Mouse (Mus musculus): ENCODE results near the gene Tulp4. TPM values are rescaled to one million over a fixed set of nuclear protein-coding genes. Genes with fewer than 3 reads are reported as not detected.
"Not testable (repeated sequence)": the region's sequence is repeated elsewhere in the genome, so short reads cannot be mapped to it uniquely, and the experiment has no call there.

Tulp4 gene
- total and polyA plus RNA-seq, 2 experiments from 2014 or later, result 91.9 to 218 TPM

GRCm38 (mm10) chr17:6257070-6257456, 150.8 kb downstream of the Tulp4 start:
- H3K4me1 ChIP-seq (ENCODE audit: insufficient read depth, low read length); H3K9ac ChIP-seq (replicated peaks; ENCODE audit: low read length); H3K27me3 ChIP-seq (ENCODE audit: insufficient read depth, low read length); H3K9me3 ChIP-seq (ENCODE audit: low read length); DNase-seq (ENCODE audit: low spot score); H3K36me3 ChIP-seq (ENCODE audit: insufficient read depth, low read length): not testable (repeated sequence)
- Histone ChIP-seq H3K4me3 (ENCODE audit: low read length) (peak overlapping the region; percentile 29), H3K27ac (peak overlapping the region; percentile 41; the same call in 1 of the 2 replicates), H3K4me2 (ENCODE audit: low read depth, low read length) (peak overlapping the region; percentile 28; the same call in 1 of the 2 replicates)
- peak; percentile 71 for ATAC-seq
- WGBS, result 5% methylated on average over 10 of the region's 20 CpGs

DNA sequence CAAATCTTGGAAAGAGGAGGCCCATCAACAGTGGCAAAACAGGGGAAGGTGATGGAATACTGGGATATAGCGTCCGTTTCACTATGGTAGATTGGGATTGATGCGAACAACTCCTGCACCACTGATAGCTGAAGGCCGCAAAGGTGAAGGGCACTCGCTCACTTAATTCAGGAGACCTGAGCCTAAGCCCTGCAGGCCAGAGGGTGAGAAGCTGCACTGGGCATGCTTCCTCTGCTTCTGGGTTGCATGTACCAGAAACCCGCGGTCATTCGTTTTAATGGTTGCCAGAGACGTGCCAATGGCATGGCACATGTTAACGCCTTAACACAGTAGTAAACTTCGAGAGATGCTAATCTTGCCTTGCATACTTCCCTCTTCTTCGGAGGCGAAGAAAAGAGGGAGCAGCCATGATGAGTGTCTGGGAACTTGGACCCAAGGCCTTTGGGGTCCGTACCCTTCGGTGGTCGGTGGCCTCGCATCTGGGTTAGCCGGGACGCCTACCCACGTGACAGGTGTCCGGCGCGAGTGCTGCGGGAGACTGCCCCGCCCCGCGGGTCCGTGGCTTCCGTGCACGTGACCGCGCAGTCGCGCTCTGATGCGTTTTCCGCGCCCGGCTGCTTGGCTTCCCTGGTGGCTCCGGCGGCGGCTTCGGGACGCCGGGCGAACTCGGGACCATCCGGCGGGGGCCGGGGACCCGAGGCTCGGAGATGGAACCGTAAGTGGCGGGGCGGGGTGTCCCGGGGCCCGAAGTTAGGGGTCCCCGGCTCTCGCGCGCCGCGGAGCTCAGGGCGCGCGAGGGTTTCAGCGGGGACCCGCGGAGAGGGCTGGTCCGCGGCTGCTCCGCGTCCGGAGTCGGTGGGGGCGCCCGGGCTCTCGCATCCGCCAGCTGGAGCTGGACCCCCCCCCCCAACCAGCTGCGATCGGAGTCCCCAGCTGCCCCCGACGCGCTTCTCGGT, 163.9 kb downstream of the Tulp4 start:
- not testable (repeated sequence) for H3K27me3 ChIP-seq (ENCODE audit: insufficient read depth, low read length); H3K27ac ChIP-seq; H3K9me3 ChIP-seq (ENCODE audit: low read length); H3K36me3 ChIP-seq (ENCODE audit: insufficient read depth, low read length); H3K4me1 ChIP-seq (ENCODE audit: insufficient read depth, low read length)
- H3K9ac ChIP-seq (replicated peaks; ENCODE audit: low read length), result peak overlapping the region; percentile 38; the same call in 1 of the 2 replicates
- H3K4me2 ChIP-seq (ENCODE audit: low read depth, low read length), result peak overlapping the region; percentile 54
- peak overlapping the region; percentile 46 for H3K4me3 ChIP-seq (ENCODE audit: low read length)
- WGBS, result 2% methylated on average over 48 of the region's 84 CpGs
- peak; percentile 84 for ATAC-seq
- peak; percentile 2 for DNase-seq (ENCODE audit: low spot score)

- not testable (repeated sequence) for H3K36me3 ChIP-seq (ENCODE audit: insufficient read depth, low read length); H3K27ac ChIP-seq; H3K9me3 ChIP-seq (ENCODE audit: low read length); ATAC-seq; H3K27me3 ChIP-seq (ENCODE audit: insufficient read depth, low read length); H3K4me1 ChIP-seq (ENCODE audit: insufficient read depth, low read length)
- peak overlapping the region; percentile 38; the same call in 1 of the 2 replicates for H3K9ac ChIP-seq (replicated peaks; ENCODE audit: low read length)
- peak; percentile 6 for DNase-seq (ENCODE audit: low spot score)
- peak overlapping the region; percentile 46 for H3K4me3 ChIP-seq (ENCODE audit: low read length)
- under 1% methylated on average over 25 of the region's 25 CpGs for WGBS
- H3K4me2 ChIP-seq (ENCODE audit: low read depth, low read length), result peak overlapping the region; percentile 54
Measured at GRCm38 (mm10) chr17:6270840-6271239, 164.6 kb downstream of the Tulp4 start.

- not testable (repeated sequence) for H3K9me3 ChIP-seq (ENCODE audit: low read length); DNase-seq (ENCODE audit: low spot score); H3K9ac ChIP-seq (replicated peaks; ENCODE audit: low read length); H3K4me3 ChIP-seq (ENCODE audit: low read length); H3K27ac ChIP-seq; H3K4me1 ChIP-seq (ENCODE audit: insufficient read depth, low read length); H3K36me3 ChIP-seq (ENCODE audit: insufficient read depth, low read length); H3K27me3 ChIP-seq (ENCODE audit: insufficient read depth, low read length); ATAC-seq; H3K4me2 ChIP-seq (ENCODE audit: low read depth, low read length)
- 90% methylated on average over 6 of the region's 6 CpGs for WGBS
Measured at GRCm38 (mm10) chr17:6271970-6272369, 165.7 kb downstream of the Tulp4 start.

- H3K36me3 ChIP-seq (ENCODE audit: insufficient read depth, low read length); H3K9ac ChIP-seq (replicated peaks; ENCODE audit: low read length); H3K4me2 ChIP-seq (ENCODE audit: low read depth, low read length); H3K4me1 ChIP-seq (ENCODE audit: insufficient read depth, low read length); DNase-seq (ENCODE audit: low spot score); H3K27me3 ChIP-seq (ENCODE audit: insufficient read depth, low read length); H3K9me3 ChIP-seq (ENCODE audit: low read length); H3K27ac ChIP-seq; ATAC-seq; H3K4me3 ChIP-seq (ENCODE audit: low read length): not testable (repeated sequence)
- WGBS, result 91% methylated on average over 4 of the region's 6 CpGs
Measured at GRCm38 (mm10) chr17:6274693-6275092, 168.5 kb downstream of the Tulp4 start.

GRCm38 (mm10) chr17:6279205-6279604, 173.0 kb downstream of the Tulp4 start:
- DNase-seq (ENCODE audit: low spot score); ATAC-seq; H3K36me3 ChIP-seq (ENCODE audit: insufficient read depth, low read length); H3K27me3 ChIP-seq (ENCODE audit: insufficient read depth, low read length); H3K4me3 ChIP-seq (ENCODE audit: low read length); H3K4me1 ChIP-seq (ENCODE audit: insufficient read depth, low read length); H3K9ac ChIP-seq (replicated peaks; ENCODE audit: low read length); H3K4me2 ChIP-seq (ENCODE audit: low read depth, low read length); H3K9me3 ChIP-seq (ENCODE audit: low read length); H3K27ac ChIP-seq: not testable (repeated sequence)
- 78% methylated on average over 8 of the region's 8 CpGs for WGBS

DNA sequence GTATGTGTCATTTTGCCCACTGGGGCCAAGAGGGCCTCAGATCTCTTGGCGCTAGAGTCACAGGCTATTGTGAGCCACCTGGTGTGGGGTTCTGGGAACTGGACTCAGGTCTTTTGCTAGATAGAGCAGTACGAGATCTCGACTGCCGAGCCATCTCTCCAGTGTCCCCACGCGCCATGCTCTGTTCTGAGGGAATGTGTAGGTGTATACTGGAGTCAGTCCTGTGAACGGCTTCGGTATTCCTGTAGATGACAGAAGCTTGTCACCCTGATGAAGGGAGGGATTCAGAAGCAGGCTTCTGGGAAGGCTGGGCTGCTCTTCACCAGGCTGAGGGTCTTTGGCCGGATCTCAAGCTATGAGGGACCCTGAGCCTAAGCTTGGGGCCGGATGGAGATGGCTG, 173.5 kb downstream of the Tulp4 start:
- ATAC-seq; H3K36me3 ChIP-seq (ENCODE audit: insufficient read depth, low read length); H3K27me3 ChIP-seq (ENCODE audit: insufficient read depth, low read length); DNase-seq (ENCODE audit: low spot score); H3K4me3 ChIP-seq (ENCODE audit: low read length); H3K9ac ChIP-seq (replicated peaks; ENCODE audit: low read length); H3K9me3 ChIP-seq (ENCODE audit: low read length); H3K4me1 ChIP-seq (ENCODE audit: insufficient read depth, low read length); H3K27ac ChIP-seq; H3K4me2 ChIP-seq (ENCODE audit: low read depth, low read length): not testable (repeated sequence)
- WGBS, result 92% methylated on average over 8 of the region's 10 CpGs

GRCm38 (mm10) chr17:6280513-6280912, 174.3 kb downstream of the Tulp4 start:
- not testable (repeated sequence) for H3K4me2 ChIP-seq (ENCODE audit: low read depth, low read length); H3K4me3 ChIP-seq (ENCODE audit: low read length); H3K27ac ChIP-seq; ATAC-seq; H3K9ac ChIP-seq (replicated peaks; ENCODE audit: low read length); DNase-seq (ENCODE audit: low spot score); H3K36me3 ChIP-seq (ENCODE audit: insufficient read depth, low read length); H3K27me3 ChIP-seq (ENCODE audit: insufficient read depth, low read length); H3K9me3 ChIP-seq (ENCODE audit: low read length); H3K4me1 ChIP-seq (ENCODE audit: insufficient read depth, low read length)
- 96% methylated on average over 16 of the region's 19 CpGs for WGBS

DNA sequence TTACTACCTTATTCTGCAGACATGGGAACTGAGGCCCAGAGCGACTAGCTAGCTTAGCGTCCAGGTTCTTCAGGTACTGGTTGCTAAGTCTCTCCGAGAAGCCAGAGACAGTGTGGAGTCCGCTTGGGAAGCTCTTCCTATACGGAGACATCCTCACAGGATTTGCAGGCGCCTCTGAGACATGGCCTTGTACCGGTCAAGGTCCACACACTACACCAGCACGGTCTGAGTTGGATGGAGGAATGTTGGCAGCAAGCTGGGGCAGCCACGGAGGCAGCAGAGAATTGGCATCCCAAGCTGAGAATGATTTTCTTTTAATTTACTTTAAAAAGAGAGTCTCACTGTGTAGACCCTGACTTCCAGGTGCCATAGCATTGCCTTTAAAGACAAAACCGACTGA, 176.9 kb downstream of the Tulp4 start:
- not testable (repeated sequence) for ATAC-seq; H3K4me1 ChIP-seq (ENCODE audit: insufficient read depth, low read length); H3K9me3 ChIP-seq (ENCODE audit: low read length); H3K27ac ChIP-seq; H3K4me2 ChIP-seq (ENCODE audit: low read depth, low read length); H3K27me3 ChIP-seq (ENCODE audit: insufficient read depth, low read length); H3K4me3 ChIP-seq (ENCODE audit: low read length); H3K36me3 ChIP-seq (ENCODE audit: insufficient read depth, low read length); H3K9ac ChIP-seq (replicated peaks; ENCODE audit: low read length); DNase-seq (ENCODE audit: low spot score)
- WGBS, result 96% methylated on average over 7 of the region's 10 CpGs

DNA sequence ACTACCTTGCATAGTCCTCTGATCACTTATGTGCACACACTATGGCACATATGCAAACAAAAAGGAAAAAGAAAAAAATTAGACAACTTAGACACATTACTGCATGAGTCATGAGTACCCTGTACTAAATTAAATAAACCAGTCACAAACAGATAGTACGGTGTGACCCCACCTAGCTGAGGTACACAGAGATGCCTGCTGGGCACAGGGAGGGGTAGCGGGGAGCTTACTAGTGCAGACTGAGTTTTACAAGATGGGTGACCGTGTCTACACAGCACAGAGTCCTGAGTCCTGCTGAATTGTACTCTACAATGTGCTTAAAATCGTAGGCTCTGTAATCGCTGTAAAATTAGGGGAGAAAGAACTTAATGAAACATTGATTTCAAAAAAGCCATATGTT, 179.9 kb downstream of the Tulp4 start:
- not testable (repeated sequence) for DNase-seq (ENCODE audit: low spot score); H3K4me2 ChIP-seq (ENCODE audit: low read depth, low read length); H3K9ac ChIP-seq (replicated peaks; ENCODE audit: low read length); H3K27me3 ChIP-seq (ENCODE audit: insufficient read depth, low read length); ATAC-seq; H3K27ac ChIP-seq; H3K9me3 ChIP-seq (ENCODE audit: low read length); H3K4me3 ChIP-seq (ENCODE audit: low read length); H3K4me1 ChIP-seq (ENCODE audit: insufficient read depth, low read length); H3K36me3 ChIP-seq (ENCODE audit: insufficient read depth, low read length)
- 95% methylated on average over 5 of the region's 5 CpGs for whole genome bisulfite sequencing

Measured in hindbrain, postnatal 0 days (tissue).